Comparison of ENCODE assay signal across 9 mouse cellular contexts in genomic region chr2:66439764-66440471, GRCm38 (mm10). TPM values are rescaled to one million over a fixed set of nuclear protein-coding genes. Genes with fewer than 3 reads are reported as not detected.
DNase-seq lines count a peak whose midpoint lies in the region; ATAC-seq and TF ChIP-seq lines count a peak whose summit lies in the region.
"Had no signal": no experiment of that assay in that cellular context is flagged by ENCODE, and none has a peak within 500 bp of the region (broad histone marks: within the 10 kb centered on the region; RNA-seq: fewer than 3 reads in every experiment).

No protein-coding gene starts in this region.

- peak; percentile 49 for DNase-seq in kidney, postnatal 0 days (ENCODE audit: low spot score)
- no peak for DNase-seq in kidney, adult 9 months
- peak; percentile 24 to 35 for DNase-seq in cerebellum, postnatal 10 days
- DNase-seq in hindbrain, embryonic 10.5 days (ENCODE audit: low spot score), result peak; percentile 44
- DNase-seq in mesoderm, embryonic 11.5 days (ENCODE audit: low read depth, low spot score), result peak; percentile 81
- no peak for DNase-seq in stomach, postnatal 0 days (ENCODE audit: low spot score)
- DNase-seq in adrenal gland, adult 2 months, result no peak
- DNase-seq in ovary, postnatal 10 days (ENCODE audit: low spot score), result no peak

- peak overlapping the region; percentile 58 for H3K4me2 ChIP-seq in kidney, postnatal 0 days (ENCODE audit: low read length)
- H3K4me2 ChIP-seq in stomach, postnatal 0 days (replicated peaks; ENCODE audit: low read depth), result peak overlapping the region; percentile 23; the same call in 1 of the 2 replicates

- no peaks in the 10 kb centered on the region for H3K36me3 ChIP-seq in kidney, postnatal 0 days (ENCODE audit: insufficient read depth, low read length)
- H3K36me3 ChIP-seq in hindbrain, embryonic 10.5 days, result no peaks in the 10 kb centered on the region
- H3K36me3 ChIP-seq in stomach, postnatal 0 days (ENCODE audit: control insufficient read depth, insufficient read depth, low read length), result no peaks in the 10 kb centered on the region

- H3K9me3 ChIP-seq in kidney, postnatal 0 days (replicated peaks; ENCODE audit: low read length), result no peaks in the 10 kb centered on the region
- H3K9me3 ChIP-seq in hindbrain, embryonic 10.5 days, result no peaks in the 10 kb centered on the region
- no peaks in the 10 kb centered on the region for H3K9me3 ChIP-seq in stomach, postnatal 0 days (ENCODE audit: control insufficient read depth, low read length)

- H3K4me3 ChIP-seq in kidney, postnatal 0 days (replicated peaks; ENCODE audit: low read depth, low read length), result peak overlapping the region; percentile 22
- H3K4me3 ChIP-seq in hindbrain, embryonic 10.5 days, result peak overlapping the region; percentile 46
- no peak overlapping the region for H3K4me3 ChIP-seq in stomach, postnatal 0 days (ENCODE audit: low read depth, low read length)

- no peak overlapping the region for H3K9ac ChIP-seq in kidney, postnatal 0 days (ENCODE audit: low read depth, low read length)
- no peak overlapping the region for H3K9ac ChIP-seq in stomach, postnatal 0 days (ENCODE audit: low read length)

- ATAC-seq in kidney, postnatal 0 days (replicated peaks; ENCODE audit: low FRiP score, low read depth), result 0 out of 2 replicates have a peak, but pooled peaks have one; percentile 17
- no peak for ATAC-seq in stomach, postnatal 0 days (ENCODE audit: low FRiP score, low TSS enrichment)

- TF ChIP-seq CTCF in kidney, postnatal 0 days (IDR thresholded peaks at IDR 0.05; ENCODE audit: low read depth), result no peak
- TF ChIP-seq CTCF in stomach, postnatal 0 days (IDR thresholded peaks at IDR 0.05; ENCODE audit: low read depth), result no peak

- WGBS in kidney, postnatal 0 days, result 6% methylated on average over 21 of the region's 21 CpGs
- 7% methylated on average over 21 of the region's 21 CpGs for WGBS in hindbrain, embryonic 10.5 days
- 10% methylated on average over 21 of the region's 21 CpGs for WGBS in stomach, postnatal 0 days

- 0 out of 2 replicates have a peak, but pooled peaks cover 3% of the 10 kb centered on the region for H3K4me1 ChIP-seq in kidney, postnatal 0 days (replicated peaks; ENCODE audit: insufficient read depth, low read length)
- H3K4me1 ChIP-seq in hindbrain, embryonic 10.5 days (replicated peaks), result peaks cover 14% of the 10 kb centered on the region
- no peaks in the 10 kb centered on the region for H3K4me1 ChIP-seq in stomach, postnatal 0 days (replicated peaks; ENCODE audit: control insufficient read depth, insufficient read depth)

- TF ChIP-seq EP300 in stomach, postnatal 0 days (optimal IDR thresholded peaks at IDR 0.05), result no peak

- no peak overlapping the region for H3K27ac ChIP-seq in kidney, postnatal 0 days
- H3K27ac ChIP-seq in hindbrain, embryonic 10.5 days, result no peak overlapping the region
- H3K27ac ChIP-seq in stomach, postnatal 0 days (replicated peaks), result no peak overlapping the region

- no peaks in the 10 kb centered on the region for H3K27me3 ChIP-seq in kidney, postnatal 0 days (ENCODE audit: insufficient read depth, low read length)
- H3K27me3 ChIP-seq in hindbrain, embryonic 10.5 days (ENCODE audit: insufficient read depth, poor library complexity, severe bottlenecking), result peaks cover 7% of the 10 kb centered on the region; the same call in 1 of the 2 replicates
- no peaks in the 10 kb centered on the region for H3K27me3 ChIP-seq in stomach, postnatal 0 days (ENCODE audit: control insufficient read depth, insufficient read depth, low read length)

RNA-seq across cellular contexts. Expression of gene Scn1a, which starts 0.7 kb away (rescaled TPM):
- polyA plus RNA-seq in kidney, postnatal 0 days (2015; fragmentation: Nextera tagmentation; extraction: Ambion mirVana), result 0.47 TPM in 2 replicates
- 1.0 and 1.8 TPM in 2 replicates for polyA plus RNA-seq in hindbrain, embryonic 10.5 days (2016; fragmentation: Nextera tagmentation; extraction: Ambion mirVana)
- polyA plus RNA-seq in stomach, postnatal 0 days (2015; fragmentation: Nextera tagmentation; extraction: Ambion mirVana), result 0.07 TPM in 2 replicates
- under 1 TPM; 0.14 to 0.24 TPM for total RNA-seq in adrenal gland, adult 2 months (2021)
- 0.04 TPM in 1 of 2 replicates, not detected in the other for polyA plus RNA-seq in adrenal gland, adult 2 months (2012; rRNA removed)
- total RNA-seq: hematopoietic stem cell, adult 5-6 weeks had no signal

Comparison
In these comparisons a context has a peak if more than half of its experiments do, and no peak if none do; other contexts are left out.
1. DNase-seq: peak in kidney, postnatal 0 days (single experiment), cerebellum, postnatal 10 days (2 of 2), hindbrain, embryonic 10.5 days (single experiment) and mesoderm, embryonic 11.5 days (single experiment); none in kidney, adult 9 months (single experiment), stomach, postnatal 0 days (single experiment), adrenal gland, adult 2 months (single experiment) and ovary, postnatal 10 days (single experiment).